Mouse (Mus musculus): ENCODE measurements around the gene Misp. TPM values are rescaled to one million over a fixed set of nuclear protein-coding genes. Genes with fewer than 3 reads are reported as not detected.

Gene Misp
- polyA plus RNA-seq, 1 experiment = 4.0 TPM

GRCm38 (mm10) chr10:79779193-79779592 lies 41.6 kb upstream of the Misp start:
- no peaks in the 10 kb centered on the region for H3K9me3 ChIP-seq (replicated peaks; ENCODE audit: control insufficient read depth, insufficient read depth, low read length, poor library complexity, severe bottlenecking)
- H3K4me3 ChIP-seq (ENCODE audit: low read depth, low read length) = no peak overlapping the region
- no peaks in the 10 kb centered on the region for H3K4me1 ChIP-seq (ENCODE audit: control insufficient read depth, insufficient read depth, low read length)
- H3K36me3 ChIP-seq (ENCODE audit: control insufficient read depth, insufficient read depth, low read length, poor library complexity, severe bottlenecking) = no peaks in the 10 kb centered on the region
- H3K9ac ChIP-seq (ENCODE audit: low read depth, poor library complexity, severe bottlenecking) = no peak overlapping the region
- no peaks in the 10 kb centered on the region for H3K27me3 ChIP-seq (ENCODE audit: control insufficient read depth, insufficient read depth, low read length, poor library complexity, severe bottlenecking)
- no peak for TF ChIP-seq CTCF (IDR thresholded peaks at IDR 0.05; ENCODE audit: low read depth, low read length)
- TF ChIP-seq EP300 (IDR thresholded peaks at IDR 0.05; ENCODE audit: insufficient read depth, low read depth, low read length) = no peak
- no peak for TF ChIP-seq POLR2A (IDR thresholded peaks at IDR 0.05; ENCODE audit: insufficient read depth, low read length)
- no peak overlapping the region for H3K27ac ChIP-seq (ENCODE audit: insufficient read depth, low read length)

- Histone ChIP-seq H3K4me1 (ENCODE audit: control insufficient read depth, insufficient read depth, low read length) (no peaks in the 10 kb centered on the region), H3K9me3 (replicated peaks; ENCODE audit: control insufficient read depth, insufficient read depth, low read length, poor library complexity, severe bottlenecking) (no peaks in the 10 kb centered on the region), H3K9ac (ENCODE audit: low read depth, poor library complexity, severe bottlenecking) (no peak overlapping the region), H3K4me3 (ENCODE audit: low read depth, low read length) (peak overlapping the region; percentile 73), H3K27me3 (ENCODE audit: control insufficient read depth, insufficient read depth, low read length, poor library complexity, severe bottlenecking) (no peaks in the 10 kb centered on the region), H3K36me3 (ENCODE audit: control insufficient read depth, insufficient read depth, low read length, poor library complexity, severe bottlenecking) (no peaks in the 10 kb centered on the region), H3K27ac (ENCODE audit: insufficient read depth, low read length) (no peak overlapping the region)
- peak; percentile 79 for TF ChIP-seq CTCF (IDR thresholded peaks at IDR 0.05; ENCODE audit: low read depth, low read length)
- TF ChIP-seq EP300 (IDR thresholded peaks at IDR 0.05; ENCODE audit: insufficient read depth, low read depth, low read length) = peak; percentile 26; the same call in 1 of the 2 replicates
- TF ChIP-seq POLR2A (IDR thresholded peaks at IDR 0.05; ENCODE audit: insufficient read depth, low read length) = no peak
Observed at GRCm38 (mm10) chr10:79779784-79780663, 40.8 kb upstream of the Misp start.

GRCm38 (mm10) chr10:79780664-79781015 lies 40.1 kb upstream of the Misp start:
- TF ChIP-seq CTCF (IDR thresholded peaks at IDR 0.05; ENCODE audit: low read depth, low read length) (no peak), POLR2A (IDR thresholded peaks at IDR 0.05; ENCODE audit: insufficient read depth, low read length) (no peak), EP300 (IDR thresholded peaks at IDR 0.05; ENCODE audit: insufficient read depth, low read depth, low read length) (no peak)
- no peaks in the 10 kb centered on the region for H3K27me3 ChIP-seq (ENCODE audit: control insufficient read depth, insufficient read depth, low read length, poor library complexity, severe bottlenecking)
- no peak overlapping the region for H3K27ac ChIP-seq (ENCODE audit: insufficient read depth, low read length)
- H3K4me1 ChIP-seq (ENCODE audit: control insufficient read depth, insufficient read depth, low read length) = no peaks in the 10 kb centered on the region
- H3K9ac ChIP-seq (ENCODE audit: low read depth, poor library complexity, severe bottlenecking) = no peak overlapping the region
- no peaks in the 10 kb centered on the region for H3K9me3 ChIP-seq (replicated peaks; ENCODE audit: control insufficient read depth, insufficient read depth, low read length, poor library complexity, severe bottlenecking)
- peak overlapping the region; percentile 73 for H3K4me3 ChIP-seq (ENCODE audit: low read depth, low read length)
- H3K36me3 ChIP-seq (ENCODE audit: control insufficient read depth, insufficient read depth, low read length, poor library complexity, severe bottlenecking) = no peaks in the 10 kb centered on the region

- peak overlapping the region; percentile 25 for H3K4me3 ChIP-seq (ENCODE audit: low read depth, low read length)
- no peaks in the 10 kb centered on the region for H3K4me1 ChIP-seq (ENCODE audit: control insufficient read depth, insufficient read depth, low read length)
- H3K27ac ChIP-seq (ENCODE audit: insufficient read depth, low read length) = no peak overlapping the region
- TF ChIP-seq POLR2A (IDR thresholded peaks at IDR 0.05; ENCODE audit: insufficient read depth, low read length) (no peak), EP300 (IDR thresholded peaks at IDR 0.05; ENCODE audit: insufficient read depth, low read depth, low read length) (no peak), CTCF (IDR thresholded peaks at IDR 0.05; ENCODE audit: low read depth, low read length) (no peak)
- H3K36me3 ChIP-seq (ENCODE audit: control insufficient read depth, insufficient read depth, low read length, poor library complexity, severe bottlenecking) = no peaks in the 10 kb centered on the region
- H3K9ac ChIP-seq (ENCODE audit: low read depth, poor library complexity, severe bottlenecking) = no peak overlapping the region
- no peaks in the 10 kb centered on the region for H3K27me3 ChIP-seq (ENCODE audit: control insufficient read depth, insufficient read depth, low read length, poor library complexity, severe bottlenecking)
- H3K9me3 ChIP-seq (replicated peaks; ENCODE audit: control insufficient read depth, insufficient read depth, low read length, poor library complexity, severe bottlenecking) = no peaks in the 10 kb centered on the region
Observed at GRCm38 (mm10) chr10:79781139-79781538, 39.6 kb upstream of the Misp start.

- no peak for TF ChIP-seq POLR2A (IDR thresholded peaks at IDR 0.05; ENCODE audit: insufficient read depth, low read length)
- no peak for TF ChIP-seq EP300 (IDR thresholded peaks at IDR 0.05; ENCODE audit: insufficient read depth, low read depth, low read length)
- TF ChIP-seq CTCF (IDR thresholded peaks at IDR 0.05; ENCODE audit: low read depth, low read length) = no peak
- Histone ChIP-seq H3K4me1 (ENCODE audit: control insufficient read depth, insufficient read depth, low read length) (no peaks in the 10 kb centered on the region), H3K27me3 (ENCODE audit: control insufficient read depth, insufficient read depth, low read length, poor library complexity, severe bottlenecking) (no peaks in the 10 kb centered on the region), H3K27ac (ENCODE audit: insufficient read depth, low read length) (no peak overlapping the region), H3K9ac (ENCODE audit: low read depth, poor library complexity, severe bottlenecking) (no peak overlapping the region), H3K9me3 (replicated peaks; ENCODE audit: control insufficient read depth, insufficient read depth, low read length, poor library complexity, severe bottlenecking) (no peaks in the 10 kb centered on the region), H3K36me3 (ENCODE audit: control insufficient read depth, insufficient read depth, low read length, poor library complexity, severe bottlenecking) (no peaks in the 10 kb centered on the region), H3K4me3 (ENCODE audit: low read depth, low read length) (no peak overlapping the region)
Observed at GRCm38 (mm10) chr10:79781956-79782355, 38.8 kb upstream of the Misp start.

- H3K9me3 ChIP-seq (replicated peaks; ENCODE audit: control insufficient read depth, insufficient read depth, low read length, poor library complexity, severe bottlenecking) = no peaks in the 10 kb centered on the region
- no peaks in the 10 kb centered on the region for H3K27me3 ChIP-seq (ENCODE audit: control insufficient read depth, insufficient read depth, low read length, poor library complexity, severe bottlenecking)
- no peak overlapping the region for H3K9ac ChIP-seq (ENCODE audit: low read depth, poor library complexity, severe bottlenecking)
- no peak overlapping the region for H3K4me3 ChIP-seq (ENCODE audit: low read depth, low read length)
- H3K27ac ChIP-seq (ENCODE audit: insufficient read depth, low read length) = no peak overlapping the region
- H3K36me3 ChIP-seq (ENCODE audit: control insufficient read depth, insufficient read depth, low read length, poor library complexity, severe bottlenecking) = no peaks in the 10 kb centered on the region
- TF ChIP-seq EP300 (IDR thresholded peaks at IDR 0.05; ENCODE audit: insufficient read depth, low read depth, low read length) (no peak), CTCF (IDR thresholded peaks at IDR 0.05; ENCODE audit: low read depth, low read length) (no peak), POLR2A (IDR thresholded peaks at IDR 0.05; ENCODE audit: insufficient read depth, low read length) (no peak)
- H3K4me1 ChIP-seq (ENCODE audit: control insufficient read depth, insufficient read depth, low read length) = no peaks in the 10 kb centered on the region
Observed at GRCm38 (mm10) chr10:79783050-79783449, 37.7 kb upstream of the Misp start.
